Mouse (Mus musculus) lung, embryonic 14.5 days (tissue): ENCODE measurements at regions not wholly inside any gene's neighbourhood (a gene's known extent, or its start where the extent isn't known, plus 50 kb on each side); places are given as distances from the start of the nearest gene placed in this dataset.

ENCODE experiments used
- ATAC-seq: fragments of 200-750 bp; cut with Nextera tagmentation; 2 replicates; pipeline ENCODE4 v1.8.0; 2017; ENCODE audit warnings: mild to moderate bottlenecking, moderate TSS enrichment, moderate library complexity; ENCODE audit not compliant: insufficient read depth
- DNase-seq: peaks from one replicate; pipeline ENCODE4 v3.0.0-alpha.2; 2015
- H3K27ac ChIP-seq: fragments of 300-500 bp; sonication (generic); 2 replicates; pipeline ENCODE4 v1.5.1; 2014; ENCODE audit warnings: low read depth, mild to moderate bottlenecking, moderate library complexity
- H3K27me3 ChIP-seq: fragments of 300-500 bp; sonication (generic); 2 replicates; pipeline ENCODE4 v1.6.1; 2014; ENCODE audit warnings: low read length, control low read depth; ENCODE audit not compliant: insufficient read depth
- H3K36me3 ChIP-seq: fragments of 300-500 bp; sonication (generic); 2 replicates; pipeline ENCODE4 v1.6.1; 2014; ENCODE audit warnings: control low read depth; ENCODE audit not compliant: insufficient read depth
- H3K4me1 ChIP-seq: fragments of 300-500 bp; sonication (generic); 2 replicates; pipeline ENCODE4 v1.6.1; 2014; ENCODE audit warnings: antibody characterized with exemption, control low read depth; ENCODE audit not compliant: insufficient read depth
- H3K4me2 ChIP-seq: fragments of 300-500 bp; sonication (generic); 2 replicates; pipeline ENCODE4 v1.6.1; 2014; ENCODE audit warnings: mild to moderate bottlenecking
- H3K4me3 ChIP-seq: fragments of 300-500 bp; sonication (generic); 2 replicates; pipeline ENCODE4 v1.5.1; 2014; ENCODE audit warnings: low read depth, low read length
- H3K9ac ChIP-seq: fragments of 300-500 bp; sonication (generic); 2 replicates; pipeline ENCODE4 v1.6.1; 2014
- H3K9me3 ChIP-seq: fragments of 300-500 bp; sonication (generic); 2 replicates; pipeline ENCODE4 v1.6.1; 2016; ENCODE audit warnings: low read depth, low read length, control low read depth
- CTCF ChIP-seq: IDR thresholded peaks from 2 replicates; pipeline ENCODE4 v1.5.1; 2016; ENCODE audit warnings: antibody characterized with exemption, low read depth
- WGBS: fragments of 180-500 bp; shearing (Covaris S2); extraction: QIAGEN DNeasy Blood & Tissue Kit; methylation state at CpG from one replicate; pipeline ENCODE4 v1.1.7; 2014; 5-methylcytosine and 5-hydroxymethylcytosine counted together

- Histone ChIP-seq H3K27ac (no peak overlapping the region), H3K9me3 (no peaks in the 10 kb centered on the region), H3K27me3 (no peaks in the 10 kb centered on the region), H3K36me3 (no peaks in the 10 kb centered on the region), H3K4me3 (no peak overlapping the region), H3K4me1 (no peaks in the 10 kb centered on the region), H3K9ac (no peak overlapping the region), H3K4me2 (no peak overlapping the region)
- DNase-seq (no peak), ATAC-seq (no peak)
- no peak for TF ChIP-seq CTCF
- WGBS = 89% methylated on average over 5 of the region's 5 CpGs
Observed at GRCm38 (mm10) chr2:57850058-57850400, 147.7 kb upstream of the Galnt5 start.

DNA sequence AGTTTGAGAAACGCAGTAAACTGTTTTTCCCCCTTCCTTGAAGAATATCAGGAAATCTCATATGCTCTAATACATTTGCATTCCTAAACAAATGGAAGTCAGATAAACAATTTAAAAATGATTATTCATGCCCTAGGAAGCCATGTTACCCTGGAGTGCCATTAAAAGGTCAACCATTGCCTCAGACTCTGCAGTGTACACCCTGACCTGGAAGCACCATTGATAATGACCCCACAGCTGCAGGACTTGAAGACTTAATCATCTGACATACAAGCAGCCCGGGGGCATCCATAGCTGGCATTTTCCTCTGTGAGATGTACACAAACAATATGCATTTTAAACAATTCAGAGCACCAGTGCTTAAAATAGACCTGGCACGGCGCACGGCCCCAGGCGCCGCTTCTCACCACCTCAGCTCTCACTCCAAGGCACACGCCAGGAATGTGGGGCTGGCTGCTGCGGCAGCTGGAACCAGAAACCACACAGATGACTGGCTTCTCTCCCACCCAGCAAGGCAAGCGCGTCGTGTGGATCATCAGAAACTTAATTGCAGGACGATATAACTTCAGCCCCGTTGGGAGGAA, 141.1 kb upstream of the Galnt5 start:
- H3K9ac ChIP-seq = no peak overlapping the region
- WGBS = 68% methylated on average over 14 of the region's 14 CpGs
- H3K4me3 ChIP-seq = no peak overlapping the region
- H3K27me3 ChIP-seq = no peaks in the 10 kb centered on the region
- peak; percentile 49 for DNase-seq
- H3K36me3 ChIP-seq = no peaks in the 10 kb centered on the region
- no peak for TF ChIP-seq CTCF
- no peak overlapping the region for H3K4me2 ChIP-seq
- no peaks in the 10 kb centered on the region for H3K9me3 ChIP-seq
- no peaks in the 10 kb centered on the region for H3K4me1 ChIP-seq
- no peak overlapping the region for H3K27ac ChIP-seq
- ATAC-seq = peak; percentile 68

DNA sequence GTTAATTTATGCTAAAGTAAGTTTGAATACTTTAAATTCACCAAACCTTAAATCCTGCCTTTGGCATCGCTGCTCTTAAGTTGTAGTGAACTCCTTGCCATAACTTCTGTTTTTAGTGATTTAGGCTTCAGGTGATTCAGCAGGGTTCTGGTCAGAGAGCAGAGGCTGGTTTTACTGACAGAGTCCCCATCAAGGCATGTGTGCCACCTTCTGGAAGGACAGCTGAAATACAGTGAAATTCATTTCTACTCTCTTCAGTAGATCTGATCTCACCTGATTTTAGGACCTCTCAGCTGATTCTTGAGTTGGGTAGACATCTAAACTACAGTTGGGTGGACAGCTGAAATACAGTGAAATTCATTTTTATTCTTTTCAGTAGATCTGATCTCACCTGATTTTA, 132.4 kb upstream of the Galnt5 start:
- H3K9me3 ChIP-seq = no peaks in the 10 kb centered on the region
- no peak overlapping the region for H3K4me3 ChIP-seq
- peak; percentile 23 for TF ChIP-seq CTCF
- H3K9ac ChIP-seq = no peak overlapping the region
- DNase-seq (no peak), ATAC-seq (no peak)
- H3K36me3 ChIP-seq = no peaks in the 10 kb centered on the region
- H3K27ac ChIP-seq = no peak overlapping the region
- H3K4me1 ChIP-seq = no peaks in the 10 kb centered on the region
- no peak overlapping the region for H3K4me2 ChIP-seq
- WGBS = 59% methylated on average over 1 of the region's 1 CpGs
- H3K27me3 ChIP-seq = no peaks in the 10 kb centered on the region

GRCm38 (mm10) chr2:57868046-57868445, 129.6 kb upstream of the Galnt5 start:
- no peak overlapping the region for H3K4me2 ChIP-seq
- no peak overlapping the region for H3K4me3 ChIP-seq
- no peak for TF ChIP-seq CTCF
- ATAC-seq = no peak
- no peak overlapping the region for H3K9ac ChIP-seq
- no peaks in the 10 kb centered on the region for H3K4me1 ChIP-seq
- H3K27me3 ChIP-seq = no peaks in the 10 kb centered on the region
- H3K36me3 ChIP-seq = no peaks in the 10 kb centered on the region
- WGBS = 62% methylated on average over 2 of the region's 2 CpGs
- no peak overlapping the region for H3K27ac ChIP-seq
- no peak for DNase-seq
- no peaks in the 10 kb centered on the region for H3K9me3 ChIP-seq

- no peak for TF ChIP-seq CTCF
Observed at GRCm38 (mm10) chr2:57900168-57900567, 97.5 kb upstream of the Galnt5 start.

DNA sequence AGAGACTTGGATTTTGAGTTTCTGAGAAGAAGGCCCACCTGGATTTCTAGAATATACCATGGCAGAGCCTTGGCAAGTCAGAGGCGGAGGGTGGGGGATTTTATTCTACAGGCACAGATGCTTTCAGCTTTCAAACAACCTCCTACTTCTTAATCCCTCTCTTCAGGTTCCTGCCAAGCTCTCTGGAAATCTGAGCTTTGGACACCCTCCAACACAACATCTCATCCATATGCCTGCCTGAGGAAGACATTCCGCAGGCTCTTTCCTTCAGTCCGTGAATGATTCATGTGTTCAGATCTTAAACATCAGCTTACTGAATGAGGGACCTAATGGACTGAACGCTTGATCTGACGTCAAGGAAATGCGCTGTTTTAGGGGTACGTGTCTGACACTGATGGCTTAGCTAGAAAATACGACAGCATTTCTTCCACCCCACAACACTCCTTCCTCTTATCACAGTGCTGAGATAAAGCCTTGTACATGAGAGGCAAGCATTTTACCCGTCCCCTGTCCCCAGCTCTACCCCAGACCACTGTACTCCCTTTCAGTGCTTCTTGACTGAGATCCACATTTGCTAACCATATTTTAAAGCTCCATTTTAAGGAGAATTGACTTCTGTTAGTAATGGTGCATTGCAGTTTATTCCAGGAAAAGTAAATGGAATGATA, 97.0 kb upstream of the Galnt5 start:
- Histone ChIP-seq H3K4me1 (no peaks in the 10 kb centered on the region), H3K36me3 (no peaks in the 10 kb centered on the region), H3K4me3 (no peak overlapping the region), H3K27me3 (no peaks in the 10 kb centered on the region), H3K9ac (no peak overlapping the region), H3K9me3 (no peaks in the 10 kb centered on the region), H3K4me2 (no peak overlapping the region), H3K27ac (no peak overlapping the region)
- 27% methylated on average over 9 of the region's 9 CpGs for WGBS
- peak; percentile 52 for DNase-seq
- TF ChIP-seq CTCF = no peak
- ATAC-seq = no peak; the same call in 1 of the 2 replicates

More at GRCm38 (mm10) chr2:57900168-57900567, 97.5 kb upstream of the Galnt5 start:
- no peaks in the 10 kb centered on the region for H3K36me3 ChIP-seq
- H3K4me2 ChIP-seq = no peak overlapping the region
- H3K27me3 ChIP-seq = no peaks in the 10 kb centered on the region
- DNase-seq (no peak), ATAC-seq (no peak)
- no peak overlapping the region for H3K27ac ChIP-seq
- no peaks in the 10 kb centered on the region for H3K9me3 ChIP-seq
- H3K9ac ChIP-seq = no peak overlapping the region
- 80% methylated on average over 7 of the region's 7 CpGs for WGBS
- H3K4me1 ChIP-seq = no peaks in the 10 kb centered on the region
- H3K4me3 ChIP-seq = no peak overlapping the region

DNA sequence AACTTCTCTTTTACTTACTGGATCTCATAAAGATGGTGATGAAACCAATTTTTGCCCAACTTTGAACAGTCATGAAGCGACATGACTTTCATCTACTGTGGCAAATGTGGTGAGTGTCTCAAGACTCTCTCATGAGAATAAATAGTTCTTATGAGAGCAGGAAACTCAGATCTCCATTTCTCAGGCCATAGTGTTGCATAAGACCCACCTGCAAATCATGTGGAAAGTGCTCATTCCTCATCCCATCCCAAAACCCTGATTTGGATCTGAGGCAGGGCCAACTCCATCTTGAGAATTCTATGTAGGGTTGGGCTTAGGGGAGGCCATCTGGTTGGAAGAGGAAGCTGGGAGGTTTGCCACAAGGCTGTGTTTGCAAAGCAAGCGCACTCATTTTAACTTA, 92.5 kb upstream of the Galnt5 start:
- Histone ChIP-seq H3K9me3 (no peaks in the 10 kb centered on the region), H3K27me3 (no peaks in the 10 kb centered on the region), H3K4me2 (no peak overlapping the region), H3K4me1 (no peaks in the 10 kb centered on the region), H3K36me3 (no peaks in the 10 kb centered on the region), H3K27ac (no peak overlapping the region), H3K4me3 (no peak overlapping the region), H3K9ac (no peak overlapping the region)
- no peak for TF ChIP-seq CTCF
- WGBS = 84% methylated on average over 2 of the region's 2 CpGs
- DNase-seq (no peak), ATAC-seq (no peak)

GRCm38 (mm10) chr2:57906939-57907338, 90.7 kb upstream of the Galnt5 start:
- ATAC-seq = no peak
- WGBS = 85% methylated on average over 5 of the region's 5 CpGs
- no peak overlapping the region for H3K9ac ChIP-seq

More at GRCm38 (mm10) chr2:57906939-57907338, 90.7 kb upstream of the Galnt5 start:
- DNase-seq = no peak
- H3K27me3 ChIP-seq = no peaks in the 10 kb centered on the region
- no peak overlapping the region for H3K4me2 ChIP-seq
- TF ChIP-seq CTCF = no peak
- no peak overlapping the region for H3K27ac ChIP-seq
- no peaks in the 10 kb centered on the region for H3K9me3 ChIP-seq
- no peaks in the 10 kb centered on the region for H3K4me1 ChIP-seq
- no peaks in the 10 kb centered on the region for H3K36me3 ChIP-seq
- no peak overlapping the region for H3K4me3 ChIP-seq
